Mouse (Mus musculus): ENCODE results near the gene Gm15517. TPM values are rescaled to one million over a fixed set of nuclear protein-coding genes. Genes with fewer than 3 reads are reported as not detected.
A peak's percentile ranks its signal among the peaks of the same experiment; 100 is the strongest.

The Gm15517 gene
- polyA plus RNA-seq, 1 experiment from 2014 or later: not detected

GRCm38 (mm10) chr7:44303346-44304340 lies 42.4 kb downstream of the Gm15517 start:
- Histone ChIP-seq H3K4me1 (ENCODE audit: control insufficient read depth, insufficient read depth, low read length) (peaks cover 16% of the 10 kb centered on the region), H3K27me3 (ENCODE audit: control insufficient read depth, insufficient read depth, low read length) (peaks cover 2% of the 10 kb centered on the region; the same call in 1 of the 2 replicates), H3K9ac (ENCODE audit: low read length) (peak overlapping the region; percentile 90), H3K4me3 (replicated peaks; ENCODE audit: low read length) (peak overlapping the region; percentile 74), H3K9me3 (replicated peaks; ENCODE audit: control insufficient read depth, low read length) (no peaks in the 10 kb centered on the region), H3K4me2 (ENCODE audit: low read depth, low read length) (peak overlapping the region; percentile 90), H3K36me3 (ENCODE audit: control insufficient read depth, insufficient read depth, low read length) (no peaks in the 10 kb centered on the region), H3K27ac (ENCODE audit: low read length) (peak overlapping the region; percentile 90)
- WGBS: 81% methylated on average over 14 of the region's 14 CpGs
- ATAC-seq (ENCODE audit: insufficient read depth, low FRiP score): no peak

DNA sequence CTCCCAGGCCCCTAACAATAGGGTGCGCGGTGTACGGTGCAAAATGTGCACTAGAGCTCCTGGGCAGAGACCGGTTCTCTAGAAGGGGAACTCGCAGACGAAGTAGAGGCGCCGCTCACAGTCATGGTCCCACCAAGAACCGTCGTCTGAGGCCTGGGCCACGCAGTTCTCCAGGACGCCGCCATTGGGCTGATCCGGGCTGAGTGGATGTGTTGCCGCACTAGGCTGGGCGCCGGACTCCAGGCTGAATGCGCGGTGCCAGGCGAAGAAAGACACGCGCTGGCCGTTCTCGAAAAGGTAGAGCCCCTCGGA lies 43.2 kb downstream of the Gm15517 start:
- H3K4me1 ChIP-seq (ENCODE audit: control insufficient read depth, insufficient read depth, low read length): peaks cover 16% of the 10 kb centered on the region
- under 1% methylated on average over 25 of the region's 25 CpGs for WGBS
- peak overlapping the region; percentile 90 for H3K9ac ChIP-seq (ENCODE audit: low read length)
- ATAC-seq (ENCODE audit: insufficient read depth, low FRiP score): peak; percentile 2; the same call in 1 of the 2 replicates
- peak overlapping the region; percentile 90 for H3K27ac ChIP-seq (ENCODE audit: low read length)
- peak overlapping the region; percentile 90 for H3K4me2 ChIP-seq (ENCODE audit: low read depth, low read length)
- peak overlapping the region; percentile 74 for H3K4me3 ChIP-seq (replicated peaks; ENCODE audit: low read length)
- H3K36me3 ChIP-seq (ENCODE audit: control insufficient read depth, insufficient read depth, low read length): no peaks in the 10 kb centered on the region
- peaks cover 2% of the 10 kb centered on the region; the same call in 1 of the 2 replicates for H3K27me3 ChIP-seq (ENCODE audit: control insufficient read depth, insufficient read depth, low read length)
- H3K9me3 ChIP-seq (replicated peaks; ENCODE audit: control insufficient read depth, low read length): no peaks in the 10 kb centered on the region

DNA sequence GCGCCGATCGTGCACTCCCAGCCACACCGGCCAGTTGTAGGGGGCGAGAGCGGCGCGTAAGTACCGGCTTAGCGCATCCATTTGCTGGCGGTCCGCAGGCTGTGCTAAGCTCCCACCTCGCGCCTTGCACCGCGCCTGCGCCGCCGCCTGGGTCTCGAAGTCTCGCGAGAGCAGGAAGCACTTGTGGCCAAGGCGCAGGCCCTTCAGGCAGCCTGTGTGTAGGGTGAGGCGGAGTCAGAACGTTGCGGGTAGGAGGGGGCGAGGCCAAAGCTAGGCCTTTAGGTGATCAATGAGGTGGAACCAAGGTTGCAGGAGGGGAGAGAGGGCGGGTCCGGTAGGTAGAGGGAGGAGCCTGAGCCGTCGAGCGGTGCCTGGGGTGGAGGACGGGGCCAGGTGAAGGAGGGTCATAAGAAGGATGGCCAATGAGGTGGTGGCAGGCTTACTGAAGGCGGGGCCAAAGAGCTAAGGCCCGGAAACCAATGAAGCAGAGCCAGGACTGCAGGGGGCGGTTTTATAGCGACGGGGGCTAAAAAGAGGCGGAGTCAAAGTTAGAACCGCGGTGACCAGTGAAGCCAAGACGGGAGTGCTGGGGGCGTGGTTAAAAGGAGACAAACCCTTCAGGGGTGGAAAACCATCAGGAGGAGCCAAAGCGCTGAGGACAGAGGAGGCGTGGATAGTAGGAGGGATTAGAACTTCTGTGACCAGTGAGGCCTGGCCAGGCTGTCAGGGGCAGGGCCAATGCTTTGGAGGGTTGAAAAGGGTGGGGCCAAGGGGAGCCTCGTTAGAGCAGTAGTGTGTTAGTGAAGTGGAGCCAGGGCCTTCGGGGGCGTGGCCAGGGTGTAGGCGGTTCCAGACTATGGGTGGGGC lies 43.8 kb downstream of the Gm15517 start:
- Histone ChIP-seq H3K9me3 (replicated peaks; ENCODE audit: control insufficient read depth, low read length) (no peaks in the 10 kb centered on the region), H3K9ac (ENCODE audit: low read length) (peak overlapping the region; percentile 90), H3K4me1 (ENCODE audit: control insufficient read depth, insufficient read depth, low read length) (peaks cover 16% of the 10 kb centered on the region), H3K4me3 (replicated peaks; ENCODE audit: low read length) (peak overlapping the region; percentile 74), H3K27ac (ENCODE audit: low read length) (peak overlapping the region; percentile 90), H3K4me2 (ENCODE audit: low read depth, low read length) (peak overlapping the region; percentile 90), H3K36me3 (ENCODE audit: control insufficient read depth, insufficient read depth, low read length) (no peaks in the 10 kb centered on the region), H3K27me3 (ENCODE audit: control insufficient read depth, insufficient read depth, low read length) (peaks cover 2% of the 10 kb centered on the region; the same call in 1 of the 2 replicates)
- peak; percentile 96 for ATAC-seq (ENCODE audit: insufficient read depth, low FRiP score)
- WGBS: under 1% methylated on average over 49 of the region's 49 CpGs

DNA sequence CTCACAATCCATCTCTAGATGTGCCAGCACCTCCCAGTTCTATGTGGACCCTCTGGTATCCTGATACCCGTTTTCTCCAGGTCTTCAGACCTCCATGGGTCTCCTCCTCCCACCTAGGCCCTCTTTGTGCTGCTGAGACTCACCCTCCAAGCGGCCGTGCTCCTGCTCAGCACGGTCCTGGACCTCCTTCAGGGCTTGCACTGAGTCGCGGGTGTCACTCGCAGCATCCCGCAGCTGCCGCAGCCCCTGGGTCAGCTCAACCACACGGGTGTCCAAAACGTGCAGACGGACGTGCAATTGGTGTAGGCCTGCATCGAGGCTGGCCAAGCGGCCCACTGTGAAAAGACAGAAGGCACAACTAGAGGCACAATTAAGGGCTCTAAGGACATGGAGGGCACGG lies 44.4 kb downstream of the Gm15517 start:
- 12% methylated on average over 16 of the region's 16 CpGs for WGBS
- Histone ChIP-seq H3K4me2 (ENCODE audit: low read depth, low read length) (peak overlapping the region; percentile 90), H3K27ac (ENCODE audit: low read length) (peak overlapping the region; percentile 79), H3K9me3 (replicated peaks; ENCODE audit: control insufficient read depth, low read length) (no peaks in the 10 kb centered on the region), H3K27me3 (ENCODE audit: control insufficient read depth, insufficient read depth, low read length) (peaks cover 2% of the 10 kb centered on the region; the same call in 1 of the 2 replicates), H3K36me3 (ENCODE audit: control insufficient read depth, insufficient read depth, low read length) (no peaks in the 10 kb centered on the region), H3K4me1 (ENCODE audit: control insufficient read depth, insufficient read depth, low read length) (peaks cover 19% of the 10 kb centered on the region), H3K9ac (ENCODE audit: low read length) (peak overlapping the region; percentile 54), H3K4me3 (replicated peaks; ENCODE audit: low read length) (peak overlapping the region; percentile 74)
- ATAC-seq (ENCODE audit: insufficient read depth, low FRiP score): no peak

- Histone ChIP-seq H3K27me3 (ENCODE audit: control insufficient read depth, insufficient read depth, low read length) (peaks cover 6% of the 10 kb centered on the region), H3K4me1 (ENCODE audit: control insufficient read depth, insufficient read depth, low read length) (peaks cover 27% of the 10 kb centered on the region), H3K27ac (ENCODE audit: low read length) (peak within 1 kb of the TSS; percentile 79), H3K4me2 (ENCODE audit: low read depth, low read length) (peak within 1 kb of the TSS; percentile 90), H3K36me3 (ENCODE audit: control insufficient read depth, insufficient read depth, low read length) (no peaks in the 10 kb centered on the region), H3K9me3 (replicated peaks; ENCODE audit: control insufficient read depth, low read length) (no peaks in the 10 kb centered on the region), H3K9ac (ENCODE audit: low read length) (peak within 1 kb of the TSS; percentile 54), H3K4me3 (replicated peaks; ENCODE audit: low read length) (peak within 1 kb of the TSS; percentile 74)
- WGBS: 49% methylated on average over 6 of the region's 6 CpGs
- ATAC-seq (ENCODE audit: insufficient read depth, low FRiP score): no peak
Measured at GRCm38 (mm10) chr7:44306516-44307240, 45.4 kb downstream of the Gm15517 start, which contains the start of gene Clec11a. TSS of gene Clec11a (minus strand) at chr7:44306902.

- Histone ChIP-seq H3K4me1 (ENCODE audit: control insufficient read depth, insufficient read depth, low read length) (peaks cover 27% of the 10 kb centered on the region), H3K4me2 (ENCODE audit: low read depth, low read length) (no peak overlapping the region), H3K9ac (ENCODE audit: low read length) (peak overlapping the region; percentile 22; the same call in 1 of the 2 replicates), H3K27me3 (ENCODE audit: control insufficient read depth, insufficient read depth, low read length) (peaks cover 6% of the 10 kb centered on the region), H3K9me3 (replicated peaks; ENCODE audit: control insufficient read depth, low read length) (no peaks in the 10 kb centered on the region), H3K27ac (ENCODE audit: low read length) (peak overlapping the region; percentile 28), H3K36me3 (ENCODE audit: control insufficient read depth, insufficient read depth, low read length) (no peaks in the 10 kb centered on the region), H3K4me3 (replicated peaks; ENCODE audit: low read length) (no peak overlapping the region)
- no peak for ATAC-seq (ENCODE audit: insufficient read depth, low FRiP score)
- WGBS: 31% methylated on average over 9 of the region's 9 CpGs
Measured at GRCm38 (mm10) chr7:44307261-44308020, 46.2 kb downstream of the Gm15517 start.

GRCm38 (mm10) chr7:44309475-44310284 lies 48.4 kb downstream of the Gm15517 start, which contains the start of gene Shank1:
TSS of gene Shank1 (plus strand) at chr7:44310253.
- Histone ChIP-seq H3K9ac (ENCODE audit: low read length) (peak within 1 kb of the TSS; percentile 72), H3K4me2 (ENCODE audit: low read depth, low read length) (peak within 1 kb of the TSS; percentile 98), H3K27me3 (ENCODE audit: control insufficient read depth, insufficient read depth, low read length) (peaks cover 6% of the 10 kb centered on the region), H3K27ac (ENCODE audit: low read length) (no peak within 1 kb of the TSS), H3K4me1 (ENCODE audit: control insufficient read depth, insufficient read depth, low read length) (peaks cover 21% of the 10 kb centered on the region), H3K9me3 (replicated peaks; ENCODE audit: control insufficient read depth, low read length) (no peaks in the 10 kb centered on the region), H3K4me3 (replicated peaks; ENCODE audit: low read length) (peak within 1 kb of the TSS; percentile 56), H3K36me3 (ENCODE audit: control insufficient read depth, insufficient read depth, low read length) (no peaks in the 10 kb centered on the region)
- no peak for ATAC-seq (ENCODE audit: insufficient read depth, low FRiP score)
- 15% methylated on average over 16 of the region's 22 CpGs for WGBS

All from stomach, embryonic 16.5 days (tissue).